In the genomic region with DNA sequence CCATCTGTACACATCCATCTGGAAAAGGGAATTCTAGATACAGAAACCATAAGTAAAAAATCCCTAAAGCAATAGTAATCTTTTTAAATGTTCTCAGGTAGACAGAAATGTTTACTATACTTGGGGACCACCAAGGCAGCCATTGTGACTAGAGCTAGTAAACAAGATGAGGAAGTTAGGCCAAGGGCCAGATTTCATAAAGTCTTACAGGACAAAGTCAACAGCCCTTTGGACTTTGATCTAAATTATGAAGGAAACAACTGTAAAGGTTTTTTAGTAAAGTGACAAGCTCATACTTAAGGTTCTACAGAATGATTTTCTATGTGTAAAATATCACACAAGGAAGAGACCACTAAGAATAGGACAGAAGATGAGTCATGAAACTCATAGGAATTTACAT, we compare ENCODE assay signal across 28 mouse cellular contexts. TPM values are rescaled to one million over a fixed set of nuclear protein-coding genes. Genes with fewer than 3 reads are reported as not detected.
DNase-seq lines count a peak whose midpoint lies in the region; ATAC-seq and TF ChIP-seq lines count a peak whose summit lies in the region.
"Had no signal": no experiment of that assay in that cellular context is flagged by ENCODE, and none has a peak within 500 bp of the region (broad histone marks: within the 10 kb centered on the region; RNA-seq: fewer than 3 reads in every experiment).

No protein-coding gene starts in this region.

- no peaks in the 10 kb centered on the region for H3K36me3 ChIP-seq in kidney, adult 2 months (ENCODE audit: control insufficient read depth, insufficient read depth, low read length)
- H3K36me3 ChIP-seq in intestine, embryonic 16.5 days (ENCODE audit: control insufficient read depth, insufficient read depth, low read length): no peaks in the 10 kb centered on the region; the same call in 1 of the 2 replicates
- peaks cover 2% of the 10 kb centered on the region; the same call in 1 of the 2 replicates for H3K36me3 ChIP-seq in small intestine, adult 2 months (ENCODE audit: control insufficient read depth, insufficient read depth, low read length)
- H3K36me3 ChIP-seq: heart, embryonic 15.5 days; hindbrain, embryonic 13.5 days had no signal

- no peak overlapping the region for H3K9ac ChIP-seq in intestine, embryonic 16.5 days (ENCODE audit: low read depth, low read length)
- H3K9ac ChIP-seq: forebrain, embryonic 13.5 days; heart, embryonic 12.5 days; heart, embryonic 15.5 days; hindbrain, embryonic 13.5 days had no signal

- no peak overlapping the region for H3K4me2 ChIP-seq in intestine, embryonic 16.5 days (ENCODE audit: low read depth, low read length)
- H3K4me2 ChIP-seq: forebrain, embryonic 13.5 days; heart, embryonic 12.5 days; heart, embryonic 15.5 days; hindbrain, embryonic 13.5 days had no signal

- peak; percentile 55; the same call in 1 of the 2 replicates for ATAC-seq in intestine, embryonic 16.5 days
- ATAC-seq: forebrain, embryonic 13.5 days; forebrain, embryonic 16.5 days; hindbrain, embryonic 16.5 days; Patski had no signal

- no peak for TF ChIP-seq CTCF in kidney, adult 2 months (conservative IDR thresholded peaks at IDR 0.05; ENCODE audit: insufficient read depth, insufficient read length, low read depth, low read length)
- no peak for TF ChIP-seq CTCF in left cerebral cortex, adult 2 months (IDR thresholded peaks at IDR 0.05)
- no peak for TF ChIP-seq CTCF in small intestine, adult 2 months (IDR thresholded peaks at IDR 0.05; ENCODE audit: extremely low read depth, insufficient read length, insufficient replicate concordance, low read depth, low read length)

- H3K9me3 ChIP-seq in intestine, embryonic 16.5 days (ENCODE audit: control insufficient read depth, low read length): no peaks in the 10 kb centered on the region
- H3K9me3 ChIP-seq: forebrain, embryonic 10.5 days; forebrain, embryonic 13.5 days; G1E; heart, embryonic 12.5 days; heart, embryonic 15.5 days; hindbrain, embryonic 10.5 days; hindbrain, embryonic 13.5 days had no signal

- no peaks in the 10 kb centered on the region for H3K27me3 ChIP-seq in kidney, adult 2 months (replicated peaks; ENCODE audit: control insufficient read depth, insufficient read depth, low read length)
- H3K27me3 ChIP-seq in intestine, embryonic 16.5 days (replicated peaks; ENCODE audit: control insufficient read depth, insufficient read depth, low read length): no peaks in the 10 kb centered on the region
- no peaks in the 10 kb centered on the region for H3K27me3 ChIP-seq in small intestine, adult 2 months (ENCODE audit: control insufficient read depth, insufficient read depth, low read length)
- H3K27me3 ChIP-seq: CH12.LX; forebrain, embryonic 13.5 days; heart, embryonic 12.5 days; heart, embryonic 15.5 days; hindbrain, embryonic 13.5 days; Patski had no signal

- intact Hi-C loops in left cerebral cortex, adult 2 months (cut with DNase I): loop anchor here (5.0 kb wide), 1 partner anchor 108 kb away; no protein-coding TSS in a partner anchor
- intact Hi-C loops in left cerebral cortex, postnatal 36 days (cut with DNase I): no loop called here

- no peak overlapping the region for H3K4me3 ChIP-seq in kidney, adult 2 months (ENCODE audit: insufficient read depth, low read depth, low read length)
- no peak overlapping the region for H3K4me3 ChIP-seq in left cerebral cortex, adult 2 months
- no peak overlapping the region for H3K4me3 ChIP-seq in intestine, embryonic 16.5 days (ENCODE audit: low read length)
- H3K4me3 ChIP-seq in small intestine, adult 2 months (ENCODE audit: low read depth, low read length): no peak overlapping the region
- H3K4me3 ChIP-seq: forebrain, embryonic 10.5 days; forebrain, embryonic 13.5 days; heart, embryonic 12.5 days; heart, embryonic 15.5 days; hindbrain, embryonic 10.5 days; hindbrain, embryonic 13.5 days had no signal

- 0 out of 2 replicates have a peak, but pooled peaks cover 3% of the 10 kb centered on the region for H3K4me1 ChIP-seq in kidney, adult 2 months (ENCODE audit: control insufficient read depth, insufficient read depth, low read length)
- peaks cover 5% of the 10 kb centered on the region for H3K4me1 ChIP-seq in intestine, embryonic 16.5 days (ENCODE audit: control insufficient read depth, insufficient read depth, low read length)
- peaks cover 20% of the 10 kb centered on the region; the same call in 1 of the 2 replicates for H3K4me1 ChIP-seq in small intestine, adult 2 months (ENCODE audit: control insufficient read depth, insufficient read depth, insufficient read length, low read length)
- H3K4me1 ChIP-seq: forebrain, embryonic 10.5 days; forebrain, embryonic 13.5 days; hindbrain, embryonic 10.5 days; hindbrain, embryonic 13.5 days had no signal

- no peak for TF ChIP-seq POLR2A in kidney, adult 2 months (IDR thresholded peaks at IDR 0.05; ENCODE audit: low read depth, low read length)
- no peak for TF ChIP-seq POLR2A in small intestine, adult 2 months (IDR thresholded peaks at IDR 0.05; ENCODE audit: low read depth, low read length)

- DNase-seq in kidney, adult 2 months: peak; percentile 79
- DNase-seq in kidney, postnatal 10 days: no peak
- no peak for DNase-seq in left cerebral cortex, adult 2 months (ENCODE audit: extremely low spot score in 1 of 2, low spot score in 2 of 2)
- no peak for DNase-seq in left cerebral cortex, postnatal 36 days (ENCODE audit: low spot score in 2 of 2)
- no peak for DNase-seq in yolk sac, embryonic 10.5 days (ENCODE audit: low spot score)
- DNase-seq: adrenal gland, adult 2 months; adrenal gland, postnatal 14 days; B cell, adult 2 months; cerebellum, adult 11 months; cerebellum, adult 8-10 months; cerebellum, postnatal 14 days; gastrocnemius, postnatal 25 days; heart, adult 18-20 months; heart, postnatal 10 days; heart, postnatal 36 days had no signal

- peak overlapping the region; percentile 70; the same call in 1 of the 2 replicates for H3K27ac ChIP-seq in kidney, adult 2 months (ENCODE audit: insufficient read depth, low read depth, low read length)
- H3K27ac ChIP-seq in left cerebral cortex, adult 2 months: 0 out of 2 replicates have a peak overlapping the region, but pooled peaks have one; percentile 19
- 0 out of 2 replicates have a peak overlapping the region, but pooled peaks have one; percentile 14 for H3K27ac ChIP-seq in intestine, embryonic 16.5 days (ENCODE audit: low read length)
- H3K27ac ChIP-seq in small intestine, adult 2 months (ENCODE audit: insufficient read depth, low read depth, low read length): peak overlapping the region; percentile 84
- H3K27ac ChIP-seq: forebrain, embryonic 10.5 days; forebrain, embryonic 13.5 days; heart, embryonic 15.5 days; hindbrain, embryonic 10.5 days; hindbrain, embryonic 13.5 days had no signal

RNA-seq across cellular contexts. Expression of a gene that starts 14.0 kb away (rescaled TPM):
- 45.1 and 61.9 TPM in 2 replicates for polyA plus RNA-seq in kidney, adult 2 months (2012; rRNA removed)
- total RNA-seq in left cerebral cortex, adult 2 months (2021): 100 to 1,000 TPM; 115 to 121 TPM
- 100 to 1,000 TPM; 103 to 114 TPM for total RNA-seq in left cerebral cortex, postnatal 36 days (2021)
- polyA plus RNA-seq in intestine, embryonic 16.5 days (2015; fragmentation: Nextera tagmentation; extraction: Ambion mirVana): 6.4 and 7.5 TPM in 2 replicates
- polyA plus RNA-seq in small intestine, adult 2 months (2012; rRNA removed): 107 and 224 TPM in 2 replicates

RNA-seq across cellular contexts. Expression of a gene that starts 57.4 kb away (rescaled TPM):
- polyA plus RNA-seq in kidney, adult 2 months (2012; rRNA removed): 3.6 and 5.2 TPM in 2 replicates
- 10 to 100 TPM; 17.8 to 20.2 TPM for total RNA-seq in left cerebral cortex, adult 2 months (2021)
- 10 to 100 TPM; 18.4 to 21.6 TPM for total RNA-seq in left cerebral cortex, postnatal 36 days (2021)
- 15.6 and 16.5 TPM in 2 replicates for polyA plus RNA-seq in intestine, embryonic 16.5 days (2015; fragmentation: Nextera tagmentation; extraction: Ambion mirVana)
- polyA plus RNA-seq in small intestine, adult 2 months (2012; rRNA removed): 0.29 and 1.1 TPM in 2 replicates

Comparison
In these comparisons a context has a peak if more than half of its experiments do, and no peak if none do; other contexts are left out.
1. H3K27ac ChIP-seq: peak in every context shown above with its lines; median percentile 84 in small intestine, adult 2 months; 70 in kidney, adult 2 months; 19 in left cerebral cortex, adult 2 months; 14 in intestine, embryonic 16.5 days.